Mouse (Mus musculus) limb, embryonic 14.5 days (tissue): ENCODE data around the gene Ooep. TPM values are rescaled to one million over a fixed set of nuclear protein-coding genes. Genes with fewer than 3 reads are reported as not detected.

Source experiments
- ATAC-seq: fragments of 200-750 bp; cut with Nextera tagmentation; 2 replicates; pipeline ENCODE4 v1.8.0; 2017; ENCODE audit warnings: low read depth, moderate number of reproducible peaks, moderate TSS enrichment; ENCODE audit not compliant: low FRiP score
- DNase-seq: peaks from one replicate; pipeline ENCODE4 v3.0.0-alpha.2; 2015; ENCODE audit warnings: low spot score
- H3K27ac ChIP-seq: fragments of 300-500 bp; sonication (generic); replicated peaks from 2 replicates; pipeline ENCODE4 v1.5.1; 2014; ENCODE audit warnings: low read depth, mild to moderate bottlenecking, low read length, moderate library complexity, mixed read lengths
- H3K27me3 ChIP-seq: fragments of 300-500 bp; sonication (generic); 2 replicates; pipeline ENCODE4 v1.6.1; 2014; ENCODE audit warnings: low read length, mixed read lengths; ENCODE audit not compliant: control insufficient read depth, insufficient read depth
- H3K36me3 ChIP-seq: fragments of 300-500 bp; sonication (generic); 2 replicates; pipeline ENCODE4 v1.6.1; 2014; ENCODE audit warnings: mild to moderate bottlenecking, low read length, moderate library complexity, mixed read lengths; ENCODE audit not compliant: control insufficient read depth, insufficient read depth
- H3K4me1 ChIP-seq: fragments of 300-500 bp; sonication (generic); 2 replicates; pipeline ENCODE4 v1.6.1; 2014; ENCODE audit warnings: antibody characterized with exemption, low read length, mixed read lengths; ENCODE audit not compliant: control insufficient read depth, insufficient read depth
- H3K4me2 ChIP-seq: fragments of 300-500 bp; sonication (generic); replicated peaks from 2 replicates; pipeline ENCODE4 v1.6.1; 2014; ENCODE audit warnings: low read depth, mild to moderate bottlenecking, low read length, moderate library complexity; ENCODE audit not compliant: severe bottlenecking
- H3K4me3 ChIP-seq: fragments of 300-500 bp; sonication (generic); replicated peaks from 2 replicates; pipeline ENCODE4 v1.5.1; 2014; ENCODE audit warnings: low read length
- H3K9ac ChIP-seq: fragments of 300-500 bp; sonication (generic); 2 replicates; pipeline ENCODE4 v1.6.1; 2014; ENCODE audit warnings: mild to moderate bottlenecking, low read depth, low read length, moderate library complexity; ENCODE audit not compliant: severe bottlenecking
- H3K9me3 ChIP-seq: fragments of 300-500 bp; sonication (generic); 2 replicates; pipeline ENCODE4 v1.6.1; 2016; ENCODE audit warnings: low read length; ENCODE audit not compliant: control insufficient read depth
- POLR2A ChIP-seq: fragments of 200-500 bp; IDR thresholded peaks from 2 replicates; pipeline ENCODE4 v1.8.0; 2012; ENCODE audit warnings: inconsistent platforms, mild to moderate bottlenecking, moderate library complexity, borderline replicate concordance; ENCODE audit not compliant: insufficient read depth, insufficient read length; ENCODE audit errors: extremely low read depth
- WGBS: fragments of 180-500 bp; shearing (Covaris S2); extraction: QIAGEN DNeasy Blood & Tissue Kit; methylation state at CpG from one replicate; pipeline ENCODE4 v1.1.7; 2014; 5-methylcytosine and 5-hydroxymethylcytosine counted together
- polyA plus RNA-seq, 2 experiments: library from polyadenylated mRNA; depleted of rRNA in 1 of 2; stranded (reverse) in 1 of 2; unstranded in 1 of 2; fragments of >200 nt; fragmentation: Nextera tagmentation in 1 of 2; extraction: Ambion mirVana in 1 of 2; gene quantifications; 2 replicates each; pipeline versions ENCODE4 v1.2.1 to v1.2.3; 2012 to 2014

Ooep gene
- polyA plus RNA-seq (2012; rRNA removed) (2.0 and 2.2 TPM in 2 replicates), polyA plus RNA-seq (2014; fragmentation: Nextera tagmentation; extraction: Ambion mirVana) (3.6 TPM in 2 replicates)

- peak within 1 kb of the TSS; percentile 60 for H3K4me2 ChIP-seq
- peaks cover 10% of the 10 kb centered on the region for H3K4me1 ChIP-seq
- TF ChIP-seq POLR2A = 0 out of 2 replicates have a peak, but pooled peaks have one; percentile 22
- peak; percentile 83 for ATAC-seq
- no peak within 1 kb of the TSS for H3K27ac ChIP-seq
- WGBS = 7% methylated on average over 14 of the region's 23 CpGs
- H3K9ac ChIP-seq = peak within 1 kb of the TSS; percentile 45
- DNase-seq = peak; percentile 55
- H3K36me3 ChIP-seq = no peaks in the 10 kb centered on the region
- H3K9me3 ChIP-seq = no peaks in the 10 kb centered on the region
- H3K27me3 ChIP-seq = no peaks in the 10 kb centered on the region
- peak within 1 kb of the TSS; percentile 32 for H3K4me3 ChIP-seq
Measured at GRCm38 (mm10) chr9:78378113-78378785, at the start of gene Ooep. Ooep (minus strand) TSS chr9:78378725.

- no peak overlapping the region for H3K27ac ChIP-seq
- no peaks in the 10 kb centered on the region for H3K9me3 ChIP-seq
- H3K27me3 ChIP-seq = no peaks in the 10 kb centered on the region
- TF ChIP-seq POLR2A = no peak
- no peak for DNase-seq
- no peak overlapping the region for H3K9ac ChIP-seq
- H3K4me3 ChIP-seq = no peak overlapping the region
- no peak for ATAC-seq
- no peaks in the 10 kb centered on the region for H3K36me3 ChIP-seq
- no peak overlapping the region for H3K4me2 ChIP-seq
- 82% methylated on average over 6 of the region's 6 CpGs for WGBS
- H3K4me1 ChIP-seq = no peaks in the 10 kb centered on the region
Measured at GRCm38 (mm10) chr9:78428185-78428584, 49.7 kb upstream of the Ooep start.

GRCm38 (mm10) chr9:78427362-78427781 lies 48.8 kb upstream of the Ooep start:
- Histone ChIP-seq H3K9me3 (no peaks in the 10 kb centered on the region), H3K9ac (peak overlapping the region; percentile 51), H3K27me3 (no peaks in the 10 kb centered on the region), H3K36me3 (no peaks in the 10 kb centered on the region), H3K27ac (no peak overlapping the region), H3K4me3 (peak overlapping the region; percentile 31), H3K4me2 (peak overlapping the region; percentile 60), H3K4me1 (no peaks in the 10 kb centered on the region)
- ATAC-seq (no peak), DNase-seq (no peak)
- TF ChIP-seq POLR2A = no peak
- WGBS = 15% methylated on average over 24 of the region's 27 CpGs

- peaks cover 14% of the 10 kb centered on the region for H3K27me3 ChIP-seq
- no peak overlapping the region for H3K4me2 ChIP-seq
- DNase-seq (no peak), ATAC-seq (no peak)
- WGBS = 91% methylated on average over 7 of the region's 7 CpGs
- TF ChIP-seq POLR2A = no peak
- no peak overlapping the region for H3K27ac ChIP-seq
- H3K36me3 ChIP-seq = no peaks in the 10 kb centered on the region
- H3K9ac ChIP-seq = no peak overlapping the region
- no peaks in the 10 kb centered on the region for H3K4me1 ChIP-seq
- no peak overlapping the region for H3K4me3 ChIP-seq
- no peaks in the 10 kb centered on the region for H3K9me3 ChIP-seq
Measured at GRCm38 (mm10) chr9:78401596-78401995, 23.1 kb upstream of the Ooep start.

- H3K4me1 ChIP-seq = no peaks in the 10 kb centered on the region
- ATAC-seq = no peak
- H3K4me2 ChIP-seq = no peak overlapping the region
- no peak overlapping the region for H3K4me3 ChIP-seq
- no peak for TF ChIP-seq POLR2A
- WGBS = 80% methylated on average over 5 of the region's 5 CpGs
- no peaks in the 10 kb centered on the region for H3K36me3 ChIP-seq
- H3K27ac ChIP-seq = no peak overlapping the region
- H3K27me3 ChIP-seq = peaks cover 24% of the 10 kb centered on the region
- H3K9me3 ChIP-seq = no peaks in the 10 kb centered on the region
- no peak for DNase-seq
- H3K9ac ChIP-seq = no peak overlapping the region
Measured at GRCm38 (mm10) chr9:78400570-78400969, 22.0 kb upstream of the Ooep start.
